ENCODE assay signal across 8 mouse cellular contexts in genomic region chrX:21061866-21062543, GRCm38 (mm10). TPM values are rescaled to one million over a fixed set of nuclear protein-coding genes. Genes with fewer than 3 reads are reported as not detected.
DNase-seq lines count a peak whose midpoint lies in the region; ATAC-seq and TF ChIP-seq lines count a peak whose summit lies in the region.

Gene Zfp182, minus strand, starts transcription at chrX:21062316.

- no peak for TF ChIP-seq CTCF in E14TG2a.4 (conservative IDR thresholded peaks at IDR 0.05; ENCODE audit: low read length)

- H3K9ac ChIP-seq in forebrain, embryonic 13.5 days = peak within 1 kb of the TSS; percentile 61
- H3K9ac ChIP-seq in neural tube, embryonic 15.5 days (replicated peaks) = peak within 1 kb of the TSS; percentile 49

- 22% methylated on average over 25 of the region's 25 CpGs for WGBS in forebrain, embryonic 13.5 days
- 19% methylated on average over 25 of the region's 25 CpGs for WGBS in neural tube, embryonic 15.5 days

- peak within 1 kb of the TSS; percentile 80 for H3K4me3 ChIP-seq in E14TG2a.4 (replicated peaks; ENCODE audit: low read length)
- H3K4me3 ChIP-seq in forebrain, embryonic 13.5 days = peak within 1 kb of the TSS; percentile 49
- peak within 1 kb of the TSS; percentile 51 for H3K4me3 ChIP-seq in neural tube, embryonic 15.5 days (replicated peaks)

- no peak within 1 kb of the TSS; the same call in 1 of the 2 replicates for H3K27ac ChIP-seq in forebrain, embryonic 13.5 days
- peak within 1 kb of the TSS; percentile 72 for H3K27ac ChIP-seq in neural tube, embryonic 15.5 days (replicated peaks)

- DNase-seq in heart, postnatal 14 days = peak; percentile 77 to 84
- peak; percentile 78 for DNase-seq in layer of hippocampus, adult 11-12 months (ENCODE audit: low spot score)
- DNase-seq in lung, adult 18-20 months = peak; percentile 82 to 90
- DNase-seq in testis, postnatal 14 days (ENCODE audit: low spot score) = peak; percentile 80

- no peaks in the 10 kb centered on the region for H3K9me3 ChIP-seq in E14TG2a.4 (ENCODE audit: low read length)
- no peaks in the 10 kb centered on the region for H3K9me3 ChIP-seq in forebrain, embryonic 13.5 days (replicated peaks)
- no peaks in the 10 kb centered on the region for H3K9me3 ChIP-seq in neural tube, embryonic 15.5 days (replicated peaks)

- H3K4me1 ChIP-seq in E14TG2a.4 (replicated peaks; ENCODE audit: low read depth, low read length) = 0 out of 2 replicates have a peak, but pooled peaks cover 2% of the 10 kb centered on the region
- no peaks in the 10 kb centered on the region for H3K4me1 ChIP-seq in forebrain, embryonic 13.5 days
- no peaks in the 10 kb centered on the region for H3K4me1 ChIP-seq in neural tube, embryonic 15.5 days

- intact Hi-C loops in heart, postnatal 14 days (cut with DNase I) = loop anchor here (5.0 kb wide), 1 partner anchor 100 kb away; the partner anchor contains the start of gene Uxt

- H3K36me3 ChIP-seq in E14TG2a.4 (ENCODE audit: insufficient read depth, low read length) = no peaks in the 10 kb centered on the region
- H3K36me3 ChIP-seq in forebrain, embryonic 13.5 days (ENCODE audit: poor library complexity, severe bottlenecking) = no peaks in the 10 kb centered on the region
- H3K36me3 ChIP-seq in neural tube, embryonic 15.5 days = no peaks in the 10 kb centered on the region

- peak within 1 kb of the TSS; percentile 57 for H3K4me2 ChIP-seq in forebrain, embryonic 13.5 days
- H3K4me2 ChIP-seq in neural tube, embryonic 15.5 days = peak within 1 kb of the TSS; percentile 57

- H3K27me3 ChIP-seq in E14TG2a.4 (ENCODE audit: insufficient read depth, low read length) = no peaks in the 10 kb centered on the region
- H3K27me3 ChIP-seq in forebrain, embryonic 13.5 days = no peaks in the 10 kb centered on the region
- no peaks in the 10 kb centered on the region for H3K27me3 ChIP-seq in neural tube, embryonic 15.5 days (replicated peaks)

- ATAC-seq in cerebellum, adult (ENCODE audit: insufficient number of reproducible peaks, low FRiP score, low TSS enrichment) = peak; percentile 95
- ATAC-seq in forebrain, embryonic 13.5 days = peak; percentile 99
- peak; percentile 97 for ATAC-seq in neural tube, embryonic 15.5 days (ENCODE audit: low FRiP score)

RNA-seq across cellular contexts. Expression of gene Zfp182, which starts in this region (rescaled TPM):
- polyA plus RNA-seq in forebrain, embryonic 13.5 days (2015; fragmentation: Nextera tagmentation; extraction: Ambion mirVana) = 8.7 and 9.5 TPM in 2 replicates
- 1 to 10 TPM; 4.4 to 4.5 TPM for total RNA-seq in heart, postnatal 14 days (2021)
- polyA plus RNA-seq in neural tube, embryonic 15.5 days (2015; fragmentation: Nextera tagmentation; extraction: Ambion mirVana) = 6.9 and 7.2 TPM in 2 replicates
